Mouse (Mus musculus) left cerebral cortex, postnatal 25 days (tissue): ENCODE measurements around the gene Zfp747. TPM values are rescaled to one million over a fixed set of nuclear protein-coding genes. Genes with fewer than 3 reads are reported as not detected.
"Not testable (repeated sequence)": the region's sequence is repeated elsewhere in the genome, so short reads cannot be mapped to it uniquely, and the experiment has no call there.

Experiments used
- DNase-seq, 2 experiments: peaks; one replicate each; pipeline ENCODE4 v3.0.0; 2022; ENCODE audit warnings: low spot score in 2 of 2, mixed read lengths in 1 of 2
- intact Hi-C: fragments of 180-260 bp; cut with DNase I; formaldehyde crosslinking; loops from one replicate; pipeline ENCODE4 v1.15.1; 2025
- total RNA-seq, 2 experiments: library from RNA; stranded (reverse); gene quantifications; 2 replicates each; pipeline ENCODE4 v1.2.3; 2021

The Zfp747 gene
- total RNA-seq, result 1 to 10 TPM; 5.4 to 6.7 TPM

- DNase-seq, result peak; percentile 91 to 97
- intact Hi-C loops, result not testable (repeated sequence)
Measured at GRCm38 (mm10) chr7:127375271-127376245, at the start of gene Zfp747. Gene Zfp747, minus strand, starts transcription at chr7:127376050.

GRCm38 (mm10) chr7:127425291-127425690, 49.4 kb upstream of the Zfp747 start:
- DNase-seq, result no peak
- intact Hi-C loops, result no loop called here

- intact Hi-C loops, result no loop called here
- peak; percentile 42 to 65 for DNase-seq
Measured at GRCm38 (mm10) chr7:127422247-127422646, 46.4 kb upstream of the Zfp747 start.

- DNase-seq, result peak; percentile 89 to 93
- intact Hi-C loops, result no loop called here
Measured at GRCm38 (mm10) chr7:127421388-127422191, 45.7 kb upstream of the Zfp747 start, which contains the start of gene Zfp688. Gene Zfp688, minus strand, starts transcription at chr7:127422068.

- DNase-seq, result no peak
Measured at GRCm38 (mm10) chr7:127411418-127411817, 35.6 kb upstream of the Zfp747 start.

GRCm38 (mm10) chr7:127406002-127406987, 30.4 kb upstream of the Zfp747 start, which contains the start of gene Zfp764:
Gene Zfp764, minus strand, starts transcription at chr7:127406822.
- peak; percentile 86 to 89 for DNase-seq
- intact Hi-C loops, result not testable (repeated sequence)

More at GRCm38 (mm10) chr7:127411418-127411817, 35.6 kb upstream of the Zfp747 start:
- intact Hi-C loops, result no loop called here

- intact Hi-C loops, DNase-seq: not testable (repeated sequence)
Measured at GRCm38 (mm10) chr7:127404101-127404500, 28.3 kb upstream of the Zfp747 start.

GRCm38 (mm10) chr7:127402980-127403379, 27.1 kb upstream of the Zfp747 start:
- intact Hi-C loops, result no loop called here
- no peak for DNase-seq

GRCm38 (mm10) chr7:127400355-127400754, 24.5 kb upstream of the Zfp747 start:
- intact Hi-C loops, result no loop called here
- no peak for DNase-seq

- intact Hi-C loops, result no loop called here
Measured at GRCm38 (mm10) chr7:127393944-127394333, 18.1 kb upstream of the Zfp747 start.

GRCm38 (mm10) chr7:127393157-127393943, 17.5 kb upstream of the Zfp747 start, which contains the start of gene E430018J23Rik:
Gene E430018J23Rik, minus strand, starts transcription at chr7:127393629.
- intact Hi-C loops, result no loop called here
- peak; percentile 95 to 99 for DNase-seq

More at GRCm38 (mm10) chr7:127393944-127394333, 18.1 kb upstream of the Zfp747 start:
- no peak for DNase-seq

- no peak for DNase-seq
- intact Hi-C loops, result no loop called here
Measured at GRCm38 (mm10) chr7:127392251-127392824, 16.5 kb upstream of the Zfp747 start.

- intact Hi-C loops, result no loop called here
- DNase-seq, result no peak
Measured at GRCm38 (mm10) chr7:127391538-127391937, 15.7 kb upstream of the Zfp747 start.

- DNase-seq, result no peak
- intact Hi-C loops, result no loop called here
Measured at GRCm38 (mm10) chr7:127390306-127390705, 14.5 kb upstream of the Zfp747 start.

- DNase-seq, intact Hi-C loops: not testable (repeated sequence)
Measured at GRCm38 (mm10) chr7:127388201-127388600, 12.4 kb upstream of the Zfp747 start.

- intact Hi-C loops, result no loop called here
- DNase-seq, result peak; percentile 94 to 95
Measured at GRCm38 (mm10) chr7:127386641-127387392, 11.0 kb upstream of the Zfp747 start, which contains the start of gene 9130019O22Rik. Gene 9130019O22Rik, minus strand, starts transcription at chr7:127387166.

GRCm38 (mm10) chr7:127385560-127385959, 9.7 kb upstream of the Zfp747 start:
- DNase-seq, intact Hi-C loops: not testable (repeated sequence)
